Mouse (Mus musculus) adrenal gland, postnatal 14 days (tissue): ENCODE measurements around the gene Slc38a2. TPM values are rescaled to one million over a fixed set of nuclear protein-coding genes. Genes with fewer than 3 reads are reported as not detected.

Source experiments
- DNase-seq: peaks from one replicate; pipeline ENCODE4 v3.0.0; 2021; ENCODE audit warnings: mixed read lengths
- long read RNA-seq, 2 experiments: library from polyadenylated mRNA; stranded (forward); transcript quantifications; one replicate each; pipeline ENCODE4 v2.0.0; 2021
- total RNA-seq: library from RNA; stranded (reverse); gene quantifications from 2 replicates; pipeline ENCODE4 v1.2.3, GENCODE M21; 2021

The Slc38a2 gene
- total RNA-seq = 145 and 167 TPM in 2 replicates
- long read RNA-seq, experiment 1, full-length matches to known transcripts = 23 of 43 reads
- long read RNA-seq, experiment 1, partial matches to known transcripts = 12 of 43 reads
- long read RNA-seq, experiment 1, other reads (novel, unspliced or antisense) = 8 of 43 reads
- long read RNA-seq, experiment 2, full-length matches to known transcripts = 26 of 47 reads
- long read RNA-seq, experiment 2, partial matches to known transcripts = 17 of 47 reads
- long read RNA-seq, experiment 2, other reads (novel, unspliced or antisense) = 4 of 47 reads

GRCm38 (mm10) chr15:96699521-96700511 is at the start of gene Slc38a2:
Gene Slc38a2 (minus strand): TSS chr15:96699730.
- DNase-seq = peak; percentile 95

- DNase-seq = no peak
Measured at GRCm38 (mm10) chr15:96749101-96749500, 49.6 kb upstream of the Slc38a2 start.

GRCm38 (mm10) chr15:96747551-96747950 is 48.0 kb upstream of the Slc38a2 start:
- no peak for DNase-seq

- DNase-seq = no peak
Measured at GRCm38 (mm10) chr15:96746986-96747385, 47.5 kb upstream of the Slc38a2 start.

GRCm38 (mm10) chr15:96745299-96745698 is 45.8 kb upstream of the Slc38a2 start:
- DNase-seq = no peak

GRCm38 (mm10) chr15:96744882-96745296 is 45.4 kb upstream of the Slc38a2 start:
- DNase-seq = no peak

GRCm38 (mm10) chr15:96744153-96744881 is 44.8 kb upstream of the Slc38a2 start:
- DNase-seq = peak; percentile 16

GRCm38 (mm10) chr15:96743257-96743656 is 43.7 kb upstream of the Slc38a2 start:
- peak; percentile 34 for DNase-seq

- no peak for DNase-seq
Measured at GRCm38 (mm10) chr15:96742591-96743241, 43.2 kb upstream of the Slc38a2 start.

- DNase-seq = no peak
Measured at GRCm38 (mm10) chr15:96740865-96741561, 41.5 kb upstream of the Slc38a2 start.

GRCm38 (mm10) chr15:96740091-96740490 is 40.6 kb upstream of the Slc38a2 start:
- no peak for DNase-seq

- no peak for DNase-seq
Measured at GRCm38 (mm10) chr15:96736663-96737385, 37.3 kb upstream of the Slc38a2 start.

- no peak for DNase-seq
Measured at GRCm38 (mm10) chr15:96735562-96736160, 36.1 kb upstream of the Slc38a2 start.

GRCm38 (mm10) chr15:96734423-96734822 is 34.9 kb upstream of the Slc38a2 start:
- no peak for DNase-seq

GRCm38 (mm10) chr15:96730416-96730815 is 30.9 kb upstream of the Slc38a2 start:
- no peak for DNase-seq

GRCm38 (mm10) chr15:96729785-96730184 is 30.3 kb upstream of the Slc38a2 start:
- no peak for DNase-seq

GRCm38 (mm10) chr15:96728993-96729392 is 29.5 kb upstream of the Slc38a2 start:
- DNase-seq = no peak

- DNase-seq = peak; percentile 19
Measured at GRCm38 (mm10) chr15:96728346-96728745, 28.8 kb upstream of the Slc38a2 start.

- no peak for DNase-seq
Measured at GRCm38 (mm10) chr15:96724506-96724905, 25.0 kb upstream of the Slc38a2 start.

GRCm38 (mm10) chr15:96722228-96722627 is 22.7 kb upstream of the Slc38a2 start:
- DNase-seq = no peak
